Mouse (Mus musculus) left cerebral cortex, postnatal 4 days (tissue): ENCODE measurements at regions not wholly inside any gene's neighbourhood (a gene's known extent, or its start where the extent isn't known, plus 50 kb on each side); places are given as distances from the start of the nearest gene placed in this dataset.

ENCODE experiments used
- DNase-seq: peaks from one replicate; pipeline ENCODE4 v3.0.0-alpha.2; 2022
- intact Hi-C: fragments of 180-260 bp; cut with DNase I; formaldehyde crosslinking; loops from one replicate; pipeline ENCODE4 v1.15.1; 2025

DNA sequence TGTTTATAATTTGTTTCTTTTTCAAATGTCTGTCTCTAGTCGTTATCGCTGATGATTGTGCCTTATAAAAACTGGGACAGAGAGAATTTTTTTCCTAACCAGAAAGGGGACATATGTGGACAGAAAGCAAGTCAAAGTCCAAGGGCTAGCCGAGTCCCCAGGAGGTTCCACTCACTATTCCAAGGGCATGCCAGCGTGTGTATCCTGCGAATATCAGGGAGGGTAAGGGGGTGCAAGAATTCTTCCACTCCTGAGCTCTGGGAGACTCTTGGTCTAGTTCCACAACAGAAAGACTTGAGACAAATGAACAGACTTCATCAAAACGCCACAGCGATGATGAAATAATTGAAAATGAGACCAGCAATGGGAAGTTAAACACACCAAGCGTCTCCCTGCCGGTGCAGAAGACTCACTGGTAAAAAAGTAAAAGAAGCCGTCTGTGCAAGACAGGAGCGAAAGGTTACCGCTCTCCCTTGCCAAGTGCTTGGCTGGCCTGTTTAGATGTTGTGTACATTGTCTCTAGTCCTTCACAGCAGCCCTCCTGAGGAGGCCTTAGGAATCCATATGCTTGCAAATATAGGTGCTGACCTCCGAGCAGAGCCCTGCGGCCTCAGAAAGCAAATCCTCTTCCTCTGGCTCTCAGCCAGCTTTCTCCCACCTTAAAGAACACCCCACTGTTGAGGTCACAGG, 69.9 kb upstream of the Rgma start:
- intact Hi-C loops: no loop called here
- no peak for DNase-seq

DNA sequence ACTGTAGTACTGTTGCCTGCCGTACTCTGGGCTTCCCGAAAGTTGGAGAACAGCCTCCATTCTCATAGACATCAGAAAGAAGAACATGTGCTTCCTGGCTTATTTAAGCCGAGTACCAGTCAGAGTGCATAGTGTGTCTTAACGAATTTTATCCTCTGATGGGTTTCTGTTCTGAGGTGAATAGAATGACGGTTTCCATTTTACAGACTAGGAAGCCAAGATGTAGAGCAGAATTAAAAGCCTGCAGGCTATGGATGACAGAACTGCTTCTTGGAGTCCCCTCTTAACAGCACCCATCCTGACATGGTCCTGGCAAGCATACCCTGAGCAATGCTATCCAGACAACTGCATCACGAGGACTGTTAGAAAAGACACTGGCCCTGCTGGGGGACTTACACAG, 69.0 kb upstream of the Rgma start:
- no peak for DNase-seq
- intact Hi-C loops: no loop called here

DNA sequence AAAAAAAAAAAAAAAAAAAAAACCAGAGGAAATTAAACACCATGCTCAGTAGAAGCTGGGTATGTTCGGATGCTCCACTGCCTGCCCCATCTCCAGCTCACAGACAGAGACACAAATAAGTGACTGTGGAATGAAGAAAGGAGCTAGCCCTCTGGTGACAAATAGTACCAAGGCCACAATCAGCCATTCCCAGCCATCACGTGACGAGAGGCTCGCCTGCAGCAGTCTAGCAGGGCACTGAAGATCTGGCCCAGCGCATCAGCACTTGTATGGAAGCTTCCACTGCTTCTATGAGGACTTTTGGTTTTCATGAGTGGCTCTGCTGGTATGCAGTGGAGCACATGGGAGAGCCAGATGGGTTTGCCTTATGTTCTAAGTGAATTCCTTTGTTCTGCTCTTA, 68.6 kb upstream of the Rgma start:
- no peak for DNase-seq
- intact Hi-C loops: no loop called here

DNA sequence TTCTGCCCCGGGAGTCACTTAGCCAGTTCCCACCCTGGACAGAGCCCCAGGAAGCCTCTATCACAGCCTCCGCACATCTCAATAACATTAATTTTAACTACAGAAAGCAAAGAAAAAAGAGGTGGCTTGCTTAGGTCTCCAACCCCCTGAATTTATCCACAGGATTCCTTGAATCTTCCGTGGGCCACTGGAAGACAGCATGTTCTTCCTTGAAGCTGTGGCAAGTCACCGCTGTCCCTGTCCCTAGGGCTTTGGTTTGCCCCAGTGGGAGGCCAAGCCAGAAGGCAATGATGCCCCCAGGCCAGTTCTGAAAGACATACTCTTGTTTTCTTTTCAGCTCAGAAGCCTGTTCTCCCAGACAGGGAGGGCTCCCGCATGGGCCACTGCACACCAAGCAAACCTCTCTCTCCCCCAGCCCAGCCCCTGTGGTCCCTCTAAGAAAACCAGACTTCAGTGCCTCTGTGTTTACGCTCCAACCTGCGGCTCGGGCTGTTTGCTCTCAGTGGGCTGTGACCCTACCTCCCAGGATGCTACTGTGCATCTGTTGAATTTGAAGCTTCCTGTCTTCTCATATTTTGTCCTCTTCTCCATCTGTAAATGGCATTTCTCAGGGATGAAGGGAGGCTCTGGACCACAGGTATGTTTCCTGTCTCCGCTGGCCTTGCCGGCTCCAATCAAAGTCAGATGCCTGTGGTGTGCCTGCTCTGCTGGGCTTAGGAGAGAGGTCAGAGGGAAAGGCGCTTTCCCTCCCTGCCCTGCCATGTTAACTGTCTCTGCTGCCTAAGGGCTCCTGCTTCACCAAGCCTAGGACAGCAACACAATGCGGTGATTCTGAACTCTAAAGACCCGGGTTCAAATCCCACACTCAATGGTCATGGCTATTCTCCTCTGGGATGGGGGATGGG, 67.5 kb upstream of the Rgma start:
- intact Hi-C loops: no loop called here
- no peak for DNase-seq

DNA sequence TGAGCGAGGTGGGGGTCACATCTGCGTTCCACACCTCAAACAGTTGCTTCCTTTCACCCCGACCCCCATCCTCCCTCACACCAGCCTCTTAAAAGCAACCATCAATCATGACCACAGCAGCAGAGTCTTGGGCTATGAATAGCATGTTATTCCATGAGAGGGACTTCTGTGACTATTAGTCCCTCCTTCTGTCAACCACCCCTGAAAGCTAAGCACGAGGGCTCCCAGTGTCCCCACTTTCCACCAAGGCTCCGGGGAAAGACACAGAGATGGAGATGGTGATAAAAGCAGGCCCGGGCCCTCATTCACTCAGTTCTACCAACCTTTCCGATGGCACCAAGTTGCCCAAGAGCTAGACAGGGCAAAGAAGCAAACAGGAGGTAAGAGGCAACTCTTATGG, 66.3 kb upstream of the Rgma start:
- DNase-seq: no peak
- intact Hi-C loops: no loop called here

DNA sequence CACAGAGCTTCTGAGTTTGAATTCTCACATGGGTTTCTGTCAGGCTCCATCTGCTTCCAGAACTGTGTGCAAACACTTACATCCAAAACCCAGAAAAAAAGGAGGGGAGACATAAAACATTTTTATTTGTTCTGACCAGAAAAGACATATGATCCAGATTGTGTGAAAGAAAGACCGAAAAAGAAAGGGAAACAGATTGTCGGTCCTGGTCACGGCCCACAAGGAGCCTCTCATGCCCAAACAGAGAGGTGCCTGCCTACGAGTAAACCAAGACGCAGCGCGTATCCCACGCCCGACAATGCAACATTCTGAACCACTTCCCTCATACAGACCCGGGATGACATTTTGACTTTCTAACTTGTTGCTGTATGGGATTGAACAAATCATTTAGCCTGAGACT, 65.3 kb upstream of the Rgma start:
- DNase-seq: no peak
- intact Hi-C loops: no loop called here

DNA sequence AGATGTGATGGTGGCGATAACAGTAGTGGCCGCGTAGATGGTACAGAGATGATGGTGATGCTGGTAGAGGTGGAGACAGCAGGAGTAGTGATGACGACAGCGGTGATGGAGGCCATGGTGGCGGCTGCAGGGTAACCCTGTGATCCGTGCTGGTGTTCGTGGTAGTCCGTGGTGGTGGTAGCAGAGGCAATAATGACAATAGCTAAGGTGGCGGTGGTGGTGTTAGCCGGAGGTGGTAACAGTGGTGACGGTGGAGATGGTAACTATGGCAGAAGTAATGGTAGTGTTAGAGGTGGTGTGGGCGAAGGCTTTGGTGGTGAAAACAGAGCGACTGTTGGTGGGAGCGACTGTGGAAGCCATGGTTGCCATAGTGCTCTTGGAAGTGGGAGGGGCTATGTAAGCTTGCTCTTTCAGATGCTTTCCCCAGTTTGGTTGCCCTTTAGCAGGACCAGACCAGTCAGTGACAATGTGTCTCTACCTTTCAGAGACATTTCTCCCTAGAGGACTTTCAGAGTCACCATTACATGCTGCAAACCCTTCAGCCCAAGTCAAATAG, 64.7 kb upstream of the Rgma start:
- DNase-seq: no peak
- intact Hi-C loops: no loop called here

DNA sequence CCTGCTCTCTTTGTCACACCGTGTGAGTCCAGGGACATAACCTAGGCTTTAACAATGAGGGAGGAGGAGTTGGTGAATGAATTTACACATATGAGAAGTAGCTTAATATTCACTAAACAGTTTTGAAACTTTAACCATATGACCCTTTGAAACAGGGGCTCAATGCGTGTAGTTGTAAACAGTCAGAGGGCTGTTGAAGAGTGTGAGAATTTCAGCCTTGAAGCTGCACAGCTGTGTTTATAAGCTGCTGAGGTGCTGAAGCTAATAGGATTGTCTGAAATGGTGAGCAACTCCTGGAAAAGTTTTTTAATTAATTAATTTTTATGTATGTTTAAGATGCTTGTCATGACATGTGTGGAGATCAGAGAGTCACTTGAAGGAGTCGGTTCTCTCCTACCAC, 59.8 kb upstream of the Rgma start:
- intact Hi-C loops: no loop called here
- no peak for DNase-seq

DNA sequence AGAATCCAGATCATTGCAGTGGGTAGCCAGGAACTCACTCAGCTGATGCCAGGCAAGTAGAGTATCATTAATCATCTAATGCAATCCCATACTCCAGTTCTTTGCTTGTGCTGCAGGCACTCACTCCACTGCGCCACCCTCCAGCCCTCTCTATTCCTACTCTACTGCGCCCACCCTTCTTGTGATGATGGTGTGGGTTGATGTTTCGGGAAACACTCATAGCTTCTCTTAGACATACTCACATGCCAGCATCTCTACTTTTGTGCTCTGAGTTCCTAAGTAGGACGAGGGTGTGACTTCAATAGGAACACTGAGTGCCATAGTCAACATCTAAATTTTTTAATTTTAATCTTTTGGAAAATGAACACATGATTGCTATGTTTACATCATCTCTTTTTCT, 57.7 kb upstream of the Rgma start:
- no peak for DNase-seq
- intact Hi-C loops: no loop called here

DNA sequence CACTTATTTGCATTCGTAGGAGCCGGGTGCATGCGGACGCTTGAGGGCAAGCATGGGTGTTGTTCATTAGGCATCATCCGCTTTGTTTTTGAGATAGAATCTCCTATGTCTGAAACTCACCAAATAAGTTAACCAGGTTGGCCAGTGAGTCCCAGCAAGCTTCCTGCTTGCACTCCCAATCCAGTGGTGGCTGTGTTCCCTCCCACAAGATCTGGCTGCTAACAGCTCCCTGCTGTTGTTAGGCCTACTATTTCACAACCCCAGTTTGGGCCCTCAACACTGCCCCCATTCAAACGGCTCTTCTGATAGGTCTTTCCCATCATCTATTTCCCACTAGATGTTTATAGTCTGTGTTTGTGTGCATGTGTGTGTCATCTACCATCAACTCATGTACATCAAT, 56.3 kb upstream of the Rgma start:
- intact Hi-C loops: no loop called here
- no peak for DNase-seq

DNA sequence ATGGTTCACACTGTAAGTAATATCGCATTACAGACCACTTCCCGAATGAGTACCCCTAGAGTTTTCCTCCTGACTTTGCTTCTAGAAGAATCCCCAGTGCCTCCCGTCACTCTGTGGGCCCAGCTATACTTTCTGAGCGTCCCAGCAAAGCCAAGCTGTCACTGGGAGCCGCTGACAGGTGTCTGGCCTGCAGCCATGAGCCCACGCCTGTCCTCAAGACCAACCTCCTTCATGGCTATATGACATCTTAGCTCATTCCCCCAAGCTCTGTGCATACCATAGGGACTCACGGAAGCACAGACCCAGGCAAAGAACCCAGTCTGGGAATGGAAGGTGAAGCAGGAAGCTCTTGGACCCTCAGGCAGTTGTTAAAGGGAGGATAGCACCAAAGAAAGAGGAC, 55.3 kb upstream of the Rgma start:
- peak; percentile 42 for DNase-seq
- intact Hi-C loops: no loop called here

DNA sequence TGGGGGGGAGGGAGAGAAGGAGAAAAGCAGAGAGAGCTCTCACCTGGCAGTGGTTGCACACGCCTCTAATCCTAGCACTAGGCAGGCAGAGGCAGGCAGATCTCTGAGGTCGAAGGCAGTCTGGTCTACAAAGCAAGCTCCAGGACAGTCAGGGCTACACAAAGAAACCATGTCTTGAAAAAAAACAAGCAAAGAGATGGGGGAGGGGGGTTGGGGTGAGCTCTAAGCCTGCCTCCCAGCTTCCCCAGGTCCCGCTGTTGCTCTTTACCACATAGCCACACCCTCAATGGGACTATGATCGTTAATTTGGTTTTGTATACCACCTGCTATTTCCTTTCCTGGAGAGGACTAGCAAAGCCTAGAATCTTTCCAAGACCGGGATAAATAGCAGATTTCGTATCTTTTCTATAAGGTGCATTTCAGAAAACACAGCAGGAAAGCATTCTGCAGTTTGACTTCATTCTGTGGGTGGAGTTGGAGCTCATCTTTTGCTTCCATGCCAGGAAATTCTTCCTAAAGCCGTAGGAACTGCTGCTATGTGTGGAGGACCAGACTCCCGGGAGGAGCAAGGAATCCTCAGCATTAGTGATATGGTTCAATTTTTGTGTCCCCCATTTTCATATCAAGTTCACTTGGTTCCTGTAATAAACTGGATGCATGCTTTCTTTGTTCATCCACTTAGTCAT, 52.7 kb upstream of the Rgma start:
- no peak for DNase-seq
- intact Hi-C loops: no loop called here

DNA sequence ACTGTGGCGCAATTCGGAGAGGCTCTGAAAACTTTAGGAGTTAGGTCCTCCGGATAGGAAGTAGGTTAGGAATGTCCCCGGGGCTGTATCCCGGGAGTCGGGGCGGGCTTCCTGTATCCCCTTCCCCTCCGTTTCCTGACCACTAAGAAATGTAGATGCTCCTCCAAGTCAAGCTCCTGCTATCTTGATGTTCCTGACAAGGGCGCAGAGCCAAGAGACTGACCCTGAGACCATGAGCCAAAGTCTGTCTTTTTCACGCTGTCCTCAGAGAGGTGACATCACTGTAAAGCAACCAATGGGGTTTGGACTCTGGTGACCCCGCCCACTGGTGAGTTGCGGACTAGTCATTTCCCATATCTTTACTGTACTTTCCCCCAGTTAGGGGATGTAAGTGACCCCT, 51.8 kb upstream of the Rgma start:
- intact Hi-C loops: no loop called here
- no peak for DNase-seq

DNA sequence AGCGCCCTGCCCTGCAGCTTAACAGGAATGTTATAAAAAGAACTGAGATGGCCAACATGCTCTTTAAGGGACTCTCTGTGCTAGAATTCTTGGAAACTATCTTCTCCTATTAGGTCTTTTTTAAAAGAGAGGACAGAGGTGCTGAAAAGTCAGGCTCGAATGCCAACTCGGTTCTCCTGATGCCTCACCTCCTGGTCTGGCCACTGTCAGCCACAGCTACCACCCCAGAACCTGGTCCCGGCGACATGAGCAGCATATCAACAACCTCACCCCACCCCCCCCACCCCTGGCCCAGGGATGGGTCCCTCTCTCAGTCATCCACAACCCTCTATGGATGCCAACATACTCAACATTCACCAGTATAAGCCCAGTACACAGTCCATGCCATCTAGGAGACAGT, 49.8 kb upstream of the Rgma start:
- intact Hi-C loops: no loop called here
- no peak for DNase-seq
